Mouse (Mus musculus) CH12.LX (cell line): ENCODE measurements around the gene Rps6ka5. TPM values are rescaled to one million over a fixed set of nuclear protein-coding genes. Genes with fewer than 3 reads are reported as not detected.
A peak's percentile ranks its signal among the peaks of the same experiment; 100 is the strongest.

Source experiments
- DNase-seq: peaks from one replicate; pipeline ENCODE4 v3.0.0-alpha.2; 2013; ENCODE audit errors: extremely low read depth
- H3K27ac ChIP-seq: 2 replicates; pipeline ENCODE4 v1.5.1; 2012; ENCODE audit warnings: low read depth, mild to moderate bottlenecking, control low read depth, moderate library complexity; ENCODE audit not compliant: insufficient read depth
- H3K27me3 ChIP-seq: replicated peaks from 2 replicates; pipeline ENCODE3; 2012; ENCODE audit warnings: inconsistent platforms
- H3K36me3 ChIP-seq, 2 experiments: replicated peaks in 1 of 2; 2 replicates each; pipeline versions ENCODE3 to v1.6.1; 2012; ENCODE audit warnings: inconsistent platforms in 1 of 2, low read length in 1 of 2, mild to moderate bottlenecking in 1 of 2, mixed read lengths in 1 of 2, moderate library complexity in 1 of 2; ENCODE audit not compliant: control insufficient read depth in 1 of 2, insufficient read depth in 1 of 2
- H3K4me1 ChIP-seq, 2 experiments: 2 replicates each; pipeline ENCODE4 v1.6.1; 2012; ENCODE audit warnings: inconsistent platforms in 1 of 2, moderate library complexity in 1 of 2; ENCODE audit not compliant: insufficient read depth in 2 of 2, control insufficient read depth in 1 of 2
- H3K4me2 ChIP-seq: 2 replicates; pipeline ENCODE4 v1.6.1; 2012; ENCODE audit warnings: low read depth, mild to moderate bottlenecking, control low read depth; ENCODE audit not compliant: poor library complexity, insufficient read depth, severe bottlenecking
- H3K4me3 ChIP-seq, 3 experiments: fragments of 150-350 bp in 1 of 3; sonication (generic) in 1 of 3; replicated peaks in 1 of 3; 2 replicates each; pipeline versions ENCODE3 to v1.5.1; 2011 to 2012; ENCODE audit warnings: low read depth in 2 of 3, low read length in 2 of 3, mild to moderate bottlenecking in 2 of 3, moderate library complexity in 2 of 3, control low read depth in 1 of 3, improper control_type of control experiment in 1 of 3, inconsistent platforms in 1 of 3, mixed read lengths in 1 of 3; ENCODE audit not compliant: poor library complexity in 1 of 3
- H3K79me2 ChIP-seq: replicated peaks from 2 replicates; pipeline ENCODE4 v1.6.1; 2012; ENCODE audit warnings: mild to moderate bottlenecking, moderate library complexity; ENCODE audit not compliant: control insufficient read depth, poor library complexity, insufficient read depth, severe bottlenecking; ENCODE audit errors: extremely low read depth
- H3K9ac ChIP-seq: 2 replicates; pipeline ENCODE4 v1.6.1; 2012; ENCODE audit warnings: low read depth, mild to moderate bottlenecking, control low read depth, moderate library complexity; ENCODE audit not compliant: insufficient read depth
- H3K9me3 ChIP-seq: replicated peaks from 2 replicates; pipeline ENCODE3; 2012; ENCODE audit warnings: low read length, inconsistent platforms, mixed read lengths
- BHLHE40 ChIP-seq: IDR thresholded peaks from 2 replicates; pipeline ENCODE4 v1.6.1; 2011; ENCODE audit warnings: mild to moderate bottlenecking, low read depth, low read length, improper control_type of control experiment
- CHD1 ChIP-seq: IDR thresholded peaks from 2 replicates; pipeline ENCODE4 v1.6.1; 2012; ENCODE audit warnings: low read depth, low read length, improper control_type of control experiment, inconsistent platforms
- CHD2 ChIP-seq: IDR thresholded peaks from 2 replicates; pipeline ENCODE4 v1.6.1; 2011; ENCODE audit warnings: low read length, improper control_type of control experiment
- CTCF ChIP-seq, 2 experiments: IDR thresholded peaks in 1 of 2; conservative IDR thresholded peaks in 1 of 2; 2 replicates each; pipeline ENCODE4 v1.5.1; 2011 to 2012; ENCODE audit warnings: low read depth in 2 of 2, low read length in 2 of 2, improper control_type of control experiment in 1 of 2, inconsistent platforms in 1 of 2, mild to moderate bottlenecking in 1 of 2, moderate library complexity in 1 of 2
- E2F4 ChIP-seq: IDR thresholded peaks from 2 replicates; pipeline ENCODE4 v1.6.1; 2011; ENCODE audit warnings: low read depth, low read length, improper control_type of control experiment; ENCODE audit not compliant: insufficient replicate concordance
- EP300 ChIP-seq: IDR thresholded peaks from 2 replicates; pipeline ENCODE4 v1.6.1; 2011; ENCODE audit warnings: low read length, improper control_type of control experiment
- ETS1 ChIP-seq: conservative IDR thresholded peaks from 2 replicates; pipeline ENCODE4 v1.6.1; 2012; ENCODE audit warnings: low read depth, mild to moderate bottlenecking, inconsistent platforms, low read length, improper control_type of control experiment, moderate library complexity
- GABPA ChIP-seq: IDR thresholded peaks from 2 replicates; pipeline ENCODE4 v1.6.1; 2012; ENCODE audit warnings: low read depth, low read length, improper control_type of control experiment, inconsistent platforms; ENCODE audit not compliant: insufficient replicate concordance
- HCFC1 ChIP-seq: IDR thresholded peaks from 2 replicates; pipeline ENCODE4 v1.6.1; 2012; ENCODE audit warnings: low read depth, mild to moderate bottlenecking, inconsistent platforms, low read length, improper control_type of control experiment
- IRF4 ChIP-seq: IDR thresholded peaks from 2 replicates; pipeline ENCODE4 v1.6.1; 2014; ENCODE audit warnings: low read depth, mild to moderate bottlenecking, inconsistent platforms, low read length, improper control_type of control experiment
- JUN ChIP-seq: IDR thresholded peaks from 2 replicates; pipeline ENCODE4 v1.6.1; 2011; ENCODE audit warnings: low read depth, mild to moderate bottlenecking, low read length, improper control_type of control experiment, moderate library complexity; ENCODE audit not compliant: insufficient read depth
- JUND ChIP-seq: conservative IDR thresholded peaks from 2 replicates; pipeline ENCODE4 v1.6.1; 2011; ENCODE audit warnings: low read depth, low read length, improper control_type of control experiment
- KAT2A ChIP-seq: IDR thresholded peaks from 2 replicates; pipeline ENCODE4 v1.6.1; 2012; ENCODE audit warnings: low read length, improper control_type of control experiment, inconsistent platforms; ENCODE audit not compliant: insufficient replicate concordance
- MAFK ChIP-seq: IDR thresholded peaks from 2 replicates; pipeline ENCODE4 v1.6.1; 2011; ENCODE audit warnings: low read length, improper control_type of control experiment; ENCODE audit not compliant: insufficient replicate concordance
- MAX ChIP-seq: IDR thresholded peaks from 2 replicates; pipeline ENCODE4 v1.6.1; 2011; ENCODE audit warnings: low read length, improper control_type of control experiment
- MAZ ChIP-seq: IDR thresholded peaks from 2 replicates; pipeline ENCODE4 v1.6.1; 2012; ENCODE audit warnings: low read depth, mild to moderate bottlenecking, inconsistent platforms, low read length, improper control_type of control experiment, moderate library complexity
- MEF2A ChIP-seq: IDR thresholded peaks from 2 replicates; pipeline ENCODE4 v1.6.1; 2014; ENCODE audit warnings: low read depth, mild to moderate bottlenecking, inconsistent platforms, low read length, improper control_type of control experiment, borderline replicate concordance
- MXI1 ChIP-seq: IDR thresholded peaks from 2 replicates; pipeline ENCODE4 v1.6.1; 2011; ENCODE audit warnings: mild to moderate bottlenecking, low read depth, low read length, improper control_type of control experiment
- MYC ChIP-seq: IDR thresholded peaks from 2 replicates; pipeline ENCODE4 v1.6.1; 2011; ENCODE audit warnings: low read depth, mild to moderate bottlenecking, improper control_type of control experiment, low read length
- NELFE ChIP-seq: IDR thresholded peaks from 2 replicates; pipeline ENCODE4 v1.6.1; 2011; ENCODE audit warnings: low read depth, low read length, improper control_type of control experiment
- NRF1 ChIP-seq: IDR thresholded peaks from 2 replicates; pipeline ENCODE4 v1.6.1; 2014; ENCODE audit warnings: low read depth, mild to moderate bottlenecking, inconsistent platforms, low read length, improper control_type of control experiment, moderate library complexity
- PAX5 ChIP-seq: IDR thresholded peaks from 2 replicates; pipeline ENCODE4 v1.6.1; 2012; ENCODE audit warnings: low read length, inconsistent platforms, mixed read lengths
- POLR2A ChIP-seq: IDR thresholded peaks from 2 replicates; pipeline ENCODE4 v1.6.1; 2011; ENCODE audit warnings: low read depth, mild to moderate bottlenecking, improper control_type of control experiment, low read length
- POLR2AphosphoS2 ChIP-seq: IDR thresholded peaks from 2 replicates; pipeline ENCODE4 v1.6.1; 2011; ENCODE audit warnings: low read depth, low read length, improper control_type of control experiment
- RAD21 ChIP-seq: IDR thresholded peaks from 2 replicates; pipeline ENCODE4 v1.6.1; 2011; ENCODE audit warnings: low read depth, mild to moderate bottlenecking, low read length, improper control_type of control experiment, moderate library complexity
- RCOR1 ChIP-seq: conservative IDR thresholded peaks from 2 replicates; pipeline ENCODE4 v1.6.1; 2012; ENCODE audit warnings: low read depth, mild to moderate bottlenecking, inconsistent platforms, low read length, improper control_type of control experiment
- SIN3A ChIP-seq: IDR thresholded peaks from 2 replicates; pipeline ENCODE4 v1.6.1; 2012; ENCODE audit warnings: low read length, improper control_type of control experiment, inconsistent platforms
- SMC3 ChIP-seq: IDR thresholded peaks from 2 replicates; pipeline ENCODE4 v1.6.1; 2011; ENCODE audit warnings: low read depth, low read length, improper control_type of control experiment
- TBP ChIP-seq: conservative IDR thresholded peaks from 2 replicates; pipeline ENCODE4 v1.6.1; 2011; ENCODE audit warnings: low read depth, low read length, improper control_type of control experiment
- TCF12 ChIP-seq: IDR thresholded peaks from 2 replicates; pipeline ENCODE4 v1.6.1; 2014; ENCODE audit warnings: low read depth, mild to moderate bottlenecking, inconsistent platforms, low read length, improper control_type of control experiment
- UBTF ChIP-seq: IDR thresholded peaks from 2 replicates; pipeline ENCODE4 v1.6.1; 2012; ENCODE audit warnings: low read depth, mild to moderate bottlenecking, inconsistent platforms, low read length, improper control_type of control experiment, moderate library complexity
- USF1 ChIP-seq: IDR thresholded peaks from 2 replicates; pipeline ENCODE4 v1.6.1; 2014; ENCODE audit warnings: low read depth, mild to moderate bottlenecking, inconsistent platforms, low read length, improper control_type of control experiment
- USF2 ChIP-seq: conservative IDR thresholded peaks from 2 replicates; pipeline ENCODE4 v1.6.1; 2011; ENCODE audit warnings: low read depth, low read length, improper control_type of control experiment
- ZC3H11A ChIP-seq: IDR thresholded peaks from 2 replicates; pipeline ENCODE4 v1.6.1; 2012; ENCODE audit warnings: low read depth, mild to moderate bottlenecking, inconsistent platforms, low read length, improper control_type of control experiment
- ZKSCAN1 ChIP-seq: IDR thresholded peaks from 2 replicates; pipeline ENCODE4 v1.6.1; 2012; ENCODE audit warnings: low read depth, inconsistent platforms, low read length, improper control_type of control experiment, borderline replicate concordance
- ZMIZ1 ChIP-seq: IDR thresholded peaks from 2 replicates; pipeline ENCODE4 v1.6.1; 2012; ENCODE audit warnings: low read depth, mild to moderate bottlenecking, inconsistent platforms, low read length, improper control_type of control experiment
- dilution Hi-C: fragments of 300-500 bp; cut with MboI; formaldehyde crosslinking; loops from 2 replicates; pipeline ENCODE4 v1.14.3; 2020; ENCODE audit warnings: low sequenced_read_pairs; ENCODE audit not compliant: extremely low pct_unique_long_range_greater_than_20kb, extremely low pct_ligation_motif_present
- in situ Hi-C: fragments of 300-500 bp; cut with MboI; formaldehyde crosslinking; loops from 3 replicates; pipeline ENCODE4 v1.14.3; 2019; ENCODE audit warnings: low sequenced_read_pairs, low pct_ligation_motif_present, low pct_unique_long_range_greater_than_20kb, mixed read lengths
- polyA plus RNA-seq: library from polyadenylated mRNA; unstranded; fragments of >175 nt; gene quantifications from 2 replicates; pipeline ENCODE4 v1.2.1, GENCODE M21; 2012; ENCODE audit warnings: low read depth; ENCODE audit not compliant: insufficient read length
- total RNA-seq, 2 experiments: library from RNA; depleted of rRNA; stranded (reverse); fragments of 300-350 nt in 1 of 2; fragments of >200 nt in 1 of 2; gene quantifications; 2 replicates each; pipeline ENCODE4 v1.2.3; 2012 to 2014

The Rps6ka5 gene
- total and polyA plus RNA-seq, 3 experiments: 2.9 to 6.2 (median 4.8) TPM

DNA sequence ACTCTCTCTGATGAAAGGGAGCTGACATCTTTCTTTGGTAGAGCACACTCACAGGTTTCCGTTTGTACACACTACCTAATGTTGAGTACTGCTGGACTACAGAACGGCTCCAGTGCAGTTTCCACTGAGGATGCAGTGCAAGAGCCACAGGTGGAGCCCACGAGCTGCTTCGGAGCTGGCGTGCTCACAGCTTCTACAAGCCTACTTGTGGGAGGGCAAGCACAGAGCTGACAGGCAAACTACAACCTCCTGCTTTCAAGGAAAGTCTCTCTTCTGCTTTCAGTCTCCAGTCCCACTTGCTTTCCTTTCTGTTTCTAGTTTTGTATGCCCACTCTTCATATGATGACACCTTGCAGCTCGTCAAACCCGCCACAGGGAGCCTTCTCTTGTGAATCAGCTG, 87.1 kb downstream of the Rps6ka5 start:
- dilution Hi-C loops (no loop called here), in situ Hi-C loops (loop anchor here (10.0 kb wide), 1 partner anchor 205 kb away; no protein-coding TSS in a partner anchor)
- H3K79me2 ChIP-seq: no peaks in the 10 kb centered on the region
- TF ChIP-seq NRF1 (0 out of 2 replicates have a peak, but pooled peaks have one; percentile 7), IRF4 (peak; percentile 64; the same call in 1 of the 2 replicates), POLR2AphosphoS2 (no peak), RAD21 (peak; percentile 82), MXI1 (no peak), HCFC1 (no peak), JUN (no peak), ZMIZ1 (no peak), ETS1 (no peak; the same call in 1 of the 2 replicates), SIN3A (no peak), CHD1 (no peak), EP300 (peak; percentile 21; the same call in 1 of the 2 replicates), KAT2A (no peak), JUND (no peak), SMC3 (peak; percentile 78), CTCF (conservative IDR thresholded peaks at IDR 0.05 in 1 of 2, IDR thresholded peaks at IDR 0.05 in 1 of 2; ENCODE audit: low read depth in 2 of 2, low read length in 2 of 2) (peak in 1 of 2 experiments; percentile 82; a peak in 2 of 4 replicates), RCOR1 (no peak), MEF2A (no peak), ZC3H11A (peak; percentile 30; the same call in 1 of the 2 replicates), MYC (0 out of 2 replicates have a peak, but pooled peaks have one; percentile 22), BHLHE40 (no peak), USF2 (no peak), MAX (0 out of 2 replicates have a peak, but pooled peaks have one; percentile 13), TCF12 (no peak), GABPA (no peak), POLR2A (no peak), CHD2 (no peak), UBTF (no peak), ZKSCAN1 (no peak), USF1 (no peak), MAFK (no peak), NELFE (no peak), TBP (no peak), PAX5 (no peak), MAZ (peak; percentile 27; the same call in 1 of the 2 replicates), E2F4 (no peak)
- peak; percentile 50 for DNase-seq
- H3K9me3 ChIP-seq: no peaks in the 10 kb centered on the region
- H3K4me2 ChIP-seq: no peak overlapping the region
- no peak overlapping the region for H3K27ac ChIP-seq
- H3K36me3 ChIP-seq: no peaks in the 10 kb centered on the region
- H3K27me3 ChIP-seq: no peaks in the 10 kb centered on the region
- no peak overlapping the region for H3K4me3 ChIP-seq
- peaks cover 0 to 17% of the 10 kb centered on the region in 2 experiments; a peak in 1 of 4 replicates for H3K4me1 ChIP-seq
- H3K9ac ChIP-seq: no peak overlapping the region
